Mouse (Mus musculus): ENCODE measurements around the gene Sell.

DNA sequence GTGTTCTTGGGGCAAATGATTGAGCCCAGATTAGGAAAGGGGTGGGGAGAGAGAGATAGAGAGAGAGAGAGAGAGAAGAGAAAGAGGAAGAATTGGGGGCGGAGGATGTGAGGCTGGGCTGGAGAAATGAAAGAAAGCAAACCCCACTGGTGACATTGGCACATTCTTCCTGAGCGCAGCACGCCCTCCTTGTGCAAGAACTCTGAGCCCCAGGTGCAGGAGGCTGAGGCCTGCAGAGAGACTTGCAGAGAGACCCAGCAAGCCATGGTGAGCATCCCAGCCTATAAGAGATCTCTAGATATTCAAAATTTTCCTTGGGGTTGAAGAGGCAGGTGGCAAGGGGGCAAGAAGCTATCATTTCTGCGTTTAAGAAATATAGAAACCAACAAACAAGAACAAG lies at the start of gene Sell:
- no peak for TF ChIP-seq CTCF (IDR thresholded peaks at IDR 0.05; ENCODE audit: borderline replicate concordance, insufficient read depth, low read length)
- no peak for TF ChIP-seq POLR2A (IDR thresholded peaks at IDR 0.05; ENCODE audit: low read depth, low read length)

All from embryonic fibroblast, embryonic 13.5 days (primary cell).